Mouse (Mus musculus) lung, embryonic 16.5 days (tissue): ENCODE measurements around the gene Tubgcp2. TPM values are rescaled to one million over a fixed set of nuclear protein-coding genes. Genes with fewer than 3 reads are reported as not detected.

ENCODE experiments used
- ATAC-seq: fragments of 200-750 bp; cut with Nextera tagmentation; 2 replicates; pipeline ENCODE4 v1.8.0; 2017; ENCODE audit warnings: low read depth, mild to moderate bottlenecking, moderate library complexity
- H3K27ac ChIP-seq: fragments of 300-500 bp; sonication (generic); 2 replicates; pipeline ENCODE4 v1.5.1; 2014; ENCODE audit warnings: mild to moderate bottlenecking, control low read depth, low read length
- H3K27me3 ChIP-seq: fragments of 300-500 bp; sonication (generic); 2 replicates; pipeline ENCODE4 v1.6.1; 2014; ENCODE audit warnings: low read depth, low read length, mixed read lengths; ENCODE audit not compliant: control insufficient read depth, insufficient read depth
- H3K36me3 ChIP-seq: fragments of 300-500 bp; sonication (generic); 2 replicates; pipeline ENCODE4 v1.6.1; 2014; ENCODE audit warnings: low read length; ENCODE audit not compliant: control insufficient read depth, insufficient read depth
- H3K4me1 ChIP-seq: fragments of 300-500 bp; sonication (generic); replicated peaks from 2 replicates; pipeline ENCODE4 v1.6.1; 2014; ENCODE audit warnings: low read length, mixed read lengths; ENCODE audit not compliant: control insufficient read depth, insufficient read depth
- H3K4me2 ChIP-seq: fragments of 300-500 bp; sonication (generic); 2 replicates; pipeline ENCODE4 v1.6.1; 2014; ENCODE audit warnings: low read depth, low read length, control low read depth
- H3K4me3 ChIP-seq: fragments of 300-500 bp; sonication (generic); 2 replicates; pipeline ENCODE4 v1.5.1; 2014; ENCODE audit warnings: mild to moderate bottlenecking, low read length, control low read depth
- H3K9ac ChIP-seq: fragments of 300-500 bp; sonication (generic); 2 replicates; pipeline ENCODE4 v1.6.1; 2014; ENCODE audit warnings: low read length, control low read depth
- H3K9me3 ChIP-seq: fragments of 300-500 bp; sonication (generic); 2 replicates; pipeline ENCODE4 v1.6.1; 2016; ENCODE audit warnings: low read length; ENCODE audit not compliant: control insufficient read depth
- WGBS: fragments of 180-500 bp; shearing (Covaris S2); extraction: QIAGEN DNeasy Blood & Tissue Kit; methylation state at CpG from one replicate; pipeline ENCODE4 v1.1.7; 2014; 5-methylcytosine and 5-hydroxymethylcytosine counted together
- polyA plus RNA-seq: library from polyadenylated mRNA; unstranded; fragments of >200 nt; fragmentation: Nextera tagmentation; extraction: Ambion mirVana; gene quantifications from 2 replicates; pipeline ENCODE4 v1.2.1, GENCODE M21; 2015

Gene Tubgcp2
- polyA plus RNA-seq, 1 experiment from 2014 or later = 50.5 TPM

GRCm38 (mm10) chr7:140011336-140011735 is 25.1 kb downstream of the Tubgcp2 start:
- Histone ChIP-seq H3K9ac (no peak overlapping the region), H3K36me3 (peaks cover 17% of the 10 kb centered on the region)
- WGBS = 96% methylated on average over 17 of the region's 17 CpGs

GRCm38 (mm10) chr7:140007781-140008180 is 28.7 kb downstream of the Tubgcp2 start:
- Histone ChIP-seq H3K9ac (no peak overlapping the region), H3K4me2 (no peak overlapping the region), H3K27ac (no peak overlapping the region), H3K4me3 (no peak overlapping the region), H3K36me3 (peaks cover 35% of the 10 kb centered on the region), H3K4me1 (no peaks in the 10 kb centered on the region), H3K27me3 (no peaks in the 10 kb centered on the region), H3K9me3 (no peaks in the 10 kb centered on the region)
- 92% methylated on average over 9 of the region's 9 CpGs for WGBS
- no peak for ATAC-seq

More at GRCm38 (mm10) chr7:140011336-140011735, 25.1 kb downstream of the Tubgcp2 start:
- H3K27me3 ChIP-seq = no peaks in the 10 kb centered on the region
- H3K4me3 ChIP-seq = no peak overlapping the region
- no peaks in the 10 kb centered on the region for H3K4me1 ChIP-seq
- no peaks in the 10 kb centered on the region; the same call in 1 of the 2 replicates for H3K9me3 ChIP-seq
- H3K4me2 ChIP-seq = no peak overlapping the region
- no peak for ATAC-seq
- H3K27ac ChIP-seq = no peak overlapping the region

- Histone ChIP-seq H3K27me3 (no peaks in the 10 kb centered on the region), H3K4me2 (no peak overlapping the region), H3K27ac (no peak overlapping the region), H3K36me3 (peaks cover 39% of the 10 kb centered on the region), H3K9ac (no peak overlapping the region), H3K4me3 (no peak overlapping the region), H3K9me3 (no peaks in the 10 kb centered on the region), H3K4me1 (no peaks in the 10 kb centered on the region)
- 91% methylated on average over 9 of the region's 9 CpGs for WGBS
- ATAC-seq = no peak
These were observed 29.4 kb downstream of the Tubgcp2 start for GRCm38 (mm10) chr7:140006861-140007611.

GRCm38 (mm10) chr7:140004666-140005065 is 31.8 kb downstream of the Tubgcp2 start:
- Histone ChIP-seq H3K27me3 (no peaks in the 10 kb centered on the region), H3K36me3 (peaks cover 49% of the 10 kb centered on the region)
- WGBS = 89% methylated on average over 8 of the region's 8 CpGs

GRCm38 (mm10) chr7:140001086-140001740 is 35.3 kb downstream of the Tubgcp2 start:
- Histone ChIP-seq H3K36me3 (peaks cover 60% of the 10 kb centered on the region), H3K4me2 (no peak overlapping the region), H3K27me3 (no peaks in the 10 kb centered on the region), H3K9ac (no peak overlapping the region), H3K4me3 (no peak overlapping the region), H3K9me3 (no peaks in the 10 kb centered on the region), H3K27ac (no peak overlapping the region), H3K4me1 (no peaks in the 10 kb centered on the region)
- no peak for ATAC-seq
- 80% methylated on average over 12 of the region's 12 CpGs for whole genome bisulfite sequencing

More at GRCm38 (mm10) chr7:140004666-140005065, 31.8 kb downstream of the Tubgcp2 start:
- Histone ChIP-seq H3K9me3 (no peaks in the 10 kb centered on the region), H3K9ac (no peak overlapping the region), H3K4me1 (no peaks in the 10 kb centered on the region), H3K27ac (no peak overlapping the region), H3K4me3 (no peak overlapping the region), H3K4me2 (no peak overlapping the region)
- no peak for ATAC-seq

- peaks cover 45% of the 10 kb centered on the region for H3K36me3 ChIP-seq
These were observed 37.6 kb downstream of the Tubgcp2 start for GRCm38 (mm10) chr7:139998691-139999350.

GRCm38 (mm10) chr7:139994676-139995075 is 41.8 kb downstream of the Tubgcp2 start:
- WGBS = 38% methylated on average over 3 of the region's 3 CpGs
- Histone ChIP-seq H3K9me3 (no peaks in the 10 kb centered on the region), H3K9ac (no peak overlapping the region), H3K27ac (no peak overlapping the region), H3K36me3 (peaks cover 29% of the 10 kb centered on the region), H3K27me3 (no peaks in the 10 kb centered on the region), H3K4me3 (no peak overlapping the region), H3K4me1 (no peaks in the 10 kb centered on the region), H3K4me2 (no peak overlapping the region)
- ATAC-seq = peak; percentile 27; the same call in 1 of the 2 replicates

More at GRCm38 (mm10) chr7:139998691-139999350, 37.6 kb downstream of the Tubgcp2 start:
- Histone ChIP-seq H3K9ac (no peak overlapping the region), H3K4me3 (no peak overlapping the region), H3K27ac (no peak overlapping the region), H3K9me3 (no peaks in the 10 kb centered on the region), H3K4me2 (no peak overlapping the region), H3K27me3 (no peaks in the 10 kb centered on the region), H3K4me1 (no peaks in the 10 kb centered on the region)
- no peak for ATAC-seq
- 94% methylated on average over 13 of the region's 13 CpGs for WGBS

- Histone ChIP-seq H3K36me3 (peaks cover 26% of the 10 kb centered on the region), H3K4me2 (no peak overlapping the region), H3K9me3 (no peaks in the 10 kb centered on the region), H3K27me3 (no peaks in the 10 kb centered on the region), H3K9ac (no peak overlapping the region), H3K4me1 (no peaks in the 10 kb centered on the region), H3K27ac (no peak overlapping the region), H3K4me3 (no peak overlapping the region)
- ATAC-seq = no peak
- 79% methylated on average over 4 of the region's 4 CpGs for WGBS
These were observed 42.3 kb downstream of the Tubgcp2 start for GRCm38 (mm10) chr7:139994202-139994601.

GRCm38 (mm10) chr7:139993532-139993931 is 42.9 kb downstream of the Tubgcp2 start:
- WGBS = 80% methylated on average over 6 of the region's 6 CpGs
- Histone ChIP-seq H3K4me3 (no peak overlapping the region), H3K27me3 (no peaks in the 10 kb centered on the region), H3K4me2 (no peak overlapping the region), H3K36me3 (peaks cover 21% of the 10 kb centered on the region), H3K9me3 (no peaks in the 10 kb centered on the region), H3K27ac (no peak overlapping the region), H3K9ac (no peak overlapping the region), H3K4me1 (no peaks in the 10 kb centered on the region)
- ATAC-seq = no peak
